Mouse (Mus musculus): ENCODE results near the gene Ptprn. TPM values are rescaled to one million over a fixed set of nuclear protein-coding genes. Genes with fewer than 3 reads are reported as not detected.

The Ptprn gene
- polyA plus RNA-seq, 1 experiment: 0.35 TPM

DNA sequence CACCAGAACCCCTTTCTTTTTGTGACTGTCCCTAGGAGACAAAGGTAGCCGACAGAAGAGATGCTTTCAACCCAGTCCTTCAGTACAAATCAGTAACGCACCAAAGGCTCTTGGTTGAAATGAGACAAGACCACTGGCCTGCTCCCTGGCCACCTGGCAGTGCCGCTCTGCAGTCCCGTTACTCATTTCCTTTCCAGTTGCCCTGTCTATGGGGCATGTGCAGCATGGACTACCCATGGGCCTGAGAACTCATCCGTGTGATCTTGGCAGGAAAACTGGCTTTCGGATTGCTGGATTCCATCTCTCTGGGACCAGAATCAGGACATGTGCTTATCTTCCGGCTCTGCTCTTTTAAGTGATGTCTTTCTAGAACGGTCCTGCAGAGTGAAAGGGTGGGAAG is 27.0 kb upstream of the Ptprn start:
- WGBS: 84% methylated on average over 8 of the region's 8 CpGs
- H3K36me3 ChIP-seq (ENCODE audit: control insufficient read depth, insufficient read depth, low read length): no peaks in the 10 kb centered on the region

DNA sequence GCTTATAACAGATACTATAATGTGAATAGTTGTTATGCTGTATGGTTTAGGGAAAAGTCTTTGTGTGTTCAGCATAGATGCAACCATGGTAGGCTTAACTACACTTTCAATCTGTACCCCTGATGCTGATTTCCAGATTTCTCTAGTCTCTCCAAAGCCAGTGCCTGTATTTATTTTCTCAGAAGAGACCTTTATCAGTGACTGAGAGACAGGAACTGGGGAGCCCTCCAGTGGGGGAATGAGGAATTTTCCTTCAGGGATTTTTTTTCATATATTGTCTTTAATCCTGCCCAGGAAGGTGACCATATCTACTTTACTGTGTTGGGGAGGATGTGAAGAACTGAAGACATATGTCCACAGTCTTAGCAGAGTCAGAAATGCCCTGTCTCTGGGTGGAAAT is 26.3 kb upstream of the Ptprn start:
- no peak for DNase-seq (ENCODE audit: low read depth in 1 of 2, low spot score in 2 of 2)
- no peak overlapping the region for H3K27ac ChIP-seq (ENCODE audit: insufficient read depth, low read length)
- TF ChIP-seq POLR2A (IDR thresholded peaks at IDR 0.05; ENCODE audit: low read depth, low read length): no peak

More for the DNA sequence above, 27.0 kb upstream of the Ptprn start:
- Histone ChIP-seq H3K4me3 (ENCODE audit: extremely low read depth, insufficient read depth, insufficient read length) (no peak overlapping the region), H3K27ac (ENCODE audit: insufficient read depth, low read length) (no peak overlapping the region), H3K27me3 (ENCODE audit: control insufficient read depth, insufficient read depth, low read length) (no peaks in the 10 kb centered on the region), H3K4me1 (ENCODE audit: control insufficient read depth, insufficient read depth, insufficient read length) (no peaks in the 10 kb centered on the region)
- TF ChIP-seq POLR2A (IDR thresholded peaks at IDR 0.05; ENCODE audit: low read depth, low read length) (no peak), CTCF (IDR thresholded peaks at IDR 0.05; ENCODE audit: extremely low read depth, insufficient read depth, insufficient read length, insufficient replicate concordance) (no peak)
- DNase-seq (ENCODE audit: low read depth in 1 of 2, low spot score in 2 of 2): no peak

GRCm38 (mm10) chr1:75289888-75290431 is 25.7 kb upstream of the Ptprn start:
- no peaks in the 10 kb centered on the region for H3K4me1 ChIP-seq (ENCODE audit: control insufficient read depth, insufficient read depth, insufficient read length)
- DNase-seq (ENCODE audit: low read depth in 1 of 2, low spot score in 2 of 2): no peak
- H3K36me3 ChIP-seq (ENCODE audit: control insufficient read depth, insufficient read depth, low read length): no peaks in the 10 kb centered on the region
- H3K27ac ChIP-seq (ENCODE audit: insufficient read depth, low read length): no peak overlapping the region
- WGBS: 77% methylated on average over 8 of the region's 8 CpGs
- TF ChIP-seq POLR2A (IDR thresholded peaks at IDR 0.05; ENCODE audit: low read depth, low read length) (no peak), CTCF (IDR thresholded peaks at IDR 0.05; ENCODE audit: extremely low read depth, insufficient read depth, insufficient read length, insufficient replicate concordance) (no peak)
- no peak overlapping the region for H3K4me3 ChIP-seq (ENCODE audit: extremely low read depth, insufficient read depth, insufficient read length)
- H3K27me3 ChIP-seq (ENCODE audit: control insufficient read depth, insufficient read depth, low read length): no peaks in the 10 kb centered on the region

More for the DNA sequence above, 26.3 kb upstream of the Ptprn start:
- Histone ChIP-seq H3K36me3 (ENCODE audit: control insufficient read depth, insufficient read depth, low read length) (no peaks in the 10 kb centered on the region), H3K27me3 (ENCODE audit: control insufficient read depth, insufficient read depth, low read length) (no peaks in the 10 kb centered on the region), H3K4me3 (ENCODE audit: extremely low read depth, insufficient read depth, insufficient read length) (no peak overlapping the region), H3K4me1 (ENCODE audit: control insufficient read depth, insufficient read depth, insufficient read length) (no peaks in the 10 kb centered on the region)

DNA sequence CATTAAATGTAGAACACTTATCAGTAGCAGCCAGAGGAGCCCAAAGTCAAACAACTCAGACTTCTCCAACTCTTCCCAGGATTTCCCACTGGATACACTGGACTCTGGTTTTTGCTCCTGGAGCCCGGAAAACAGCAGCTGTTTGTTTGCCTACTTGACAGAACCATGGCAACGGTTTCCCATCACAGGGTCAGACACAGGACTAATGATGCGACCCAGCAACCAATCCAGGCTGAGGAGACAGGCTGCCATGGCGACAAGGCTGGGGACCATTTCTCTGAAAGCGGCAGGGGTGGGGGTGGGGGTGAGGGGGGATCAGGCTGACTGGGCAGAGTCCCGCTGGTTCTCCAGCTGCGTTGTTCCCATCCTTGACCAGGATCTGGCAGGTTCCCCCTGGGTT is 25.1 kb upstream of the Ptprn start:
- no peak for DNase-seq (ENCODE audit: low read depth in 1 of 2, low spot score in 2 of 2)
- 49% methylated on average over 7 of the region's 7 CpGs for WGBS

GRCm38 (mm10) chr1:75284911-75285310 is 20.6 kb upstream of the Ptprn start:
- TF ChIP-seq POLR2A (IDR thresholded peaks at IDR 0.05; ENCODE audit: low read depth, low read length) (no peak), CTCF (IDR thresholded peaks at IDR 0.05; ENCODE audit: extremely low read depth, insufficient read depth, insufficient read length, insufficient replicate concordance) (no peak)
- no peak for DNase-seq (ENCODE audit: low read depth in 1 of 2, low spot score in 2 of 2)
- no peaks in the 10 kb centered on the region for H3K36me3 ChIP-seq (ENCODE audit: control insufficient read depth, insufficient read depth, low read length)
- WGBS: 86% methylated on average over 7 of the region's 7 CpGs
- no peak overlapping the region for H3K4me3 ChIP-seq (ENCODE audit: extremely low read depth, insufficient read depth, insufficient read length)
- no peaks in the 10 kb centered on the region for H3K4me1 ChIP-seq (ENCODE audit: control insufficient read depth, insufficient read depth, insufficient read length)
- no peaks in the 10 kb centered on the region for H3K27me3 ChIP-seq (ENCODE audit: control insufficient read depth, insufficient read depth, low read length)
- no peak overlapping the region for H3K27ac ChIP-seq (ENCODE audit: insufficient read depth, low read length)

More for the DNA sequence above, 25.1 kb upstream of the Ptprn start:
- Histone ChIP-seq H3K36me3 (ENCODE audit: control insufficient read depth, insufficient read depth, low read length) (no peaks in the 10 kb centered on the region), H3K4me3 (ENCODE audit: extremely low read depth, insufficient read depth, insufficient read length) (no peak overlapping the region), H3K27ac (ENCODE audit: insufficient read depth, low read length) (no peak overlapping the region), H3K27me3 (ENCODE audit: control insufficient read depth, insufficient read depth, low read length) (no peaks in the 10 kb centered on the region), H3K4me1 (ENCODE audit: control insufficient read depth, insufficient read depth, insufficient read length) (no peaks in the 10 kb centered on the region)
- no peak for TF ChIP-seq CTCF (IDR thresholded peaks at IDR 0.05; ENCODE audit: extremely low read depth, insufficient read depth, insufficient read length, insufficient replicate concordance)
- no peak for TF ChIP-seq POLR2A (IDR thresholded peaks at IDR 0.05; ENCODE audit: low read depth, low read length)

DNA sequence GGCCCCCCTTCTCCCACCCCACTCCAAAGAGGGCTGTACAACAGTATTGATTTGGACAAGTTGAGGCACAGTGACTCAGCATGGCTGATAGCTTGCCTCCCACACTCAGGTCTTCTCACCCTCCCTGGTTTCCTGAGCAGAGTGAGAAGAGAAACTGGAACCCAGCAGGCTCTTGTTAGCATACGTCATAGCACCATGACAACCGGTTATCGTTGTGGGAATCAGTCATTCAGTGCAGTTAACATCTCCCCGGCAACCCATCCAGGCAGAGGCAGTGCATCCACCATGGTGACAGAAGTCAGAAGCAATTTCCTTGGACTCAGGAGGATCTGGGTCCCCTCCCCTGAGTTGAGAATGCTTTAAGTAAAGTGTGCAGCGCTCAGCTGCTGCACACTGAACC is 18.7 kb upstream of the Ptprn start:
- Histone ChIP-seq H3K27me3 (ENCODE audit: control insufficient read depth, insufficient read depth, low read length) (no peaks in the 10 kb centered on the region), H3K27ac (ENCODE audit: insufficient read depth, low read length) (no peak overlapping the region), H3K36me3 (ENCODE audit: control insufficient read depth, insufficient read depth, low read length) (no peaks in the 10 kb centered on the region), H3K4me3 (ENCODE audit: extremely low read depth, insufficient read depth, insufficient read length) (no peak overlapping the region), H3K4me1 (ENCODE audit: control insufficient read depth, insufficient read depth, insufficient read length) (no peaks in the 10 kb centered on the region)
- 74% methylated on average over 5 of the region's 5 CpGs for WGBS
- DNase-seq (ENCODE audit: low read depth in 1 of 2, low spot score in 2 of 2): no peak
- TF ChIP-seq POLR2A (IDR thresholded peaks at IDR 0.05; ENCODE audit: low read depth, low read length) (no peak), CTCF (IDR thresholded peaks at IDR 0.05; ENCODE audit: extremely low read depth, insufficient read depth, insufficient read length, insufficient replicate concordance) (no peak)

GRCm38 (mm10) chr1:75278228-75278627 is 13.9 kb upstream of the Ptprn start, which contains the start of gene Resp18:
Gene Resp18 (minus strand): TSS chr1:75278415.
- H3K36me3 ChIP-seq (ENCODE audit: control insufficient read depth, insufficient read depth, low read length): no peaks in the 10 kb centered on the region
- H3K4me1 ChIP-seq (ENCODE audit: control insufficient read depth, insufficient read depth, insufficient read length): no peaks in the 10 kb centered on the region
- H3K4me3 ChIP-seq (ENCODE audit: extremely low read depth, insufficient read depth, insufficient read length): no peak within 1 kb of the TSS
- no peak within 1 kb of the TSS for H3K27ac ChIP-seq (ENCODE audit: insufficient read depth, low read length)
- no peak for TF ChIP-seq CTCF (IDR thresholded peaks at IDR 0.05; ENCODE audit: extremely low read depth, insufficient read depth, insufficient read length, insufficient replicate concordance)
- TF ChIP-seq POLR2A (IDR thresholded peaks at IDR 0.05; ENCODE audit: low read depth, low read length): no peak
- no peaks in the 10 kb centered on the region for H3K27me3 ChIP-seq (ENCODE audit: control insufficient read depth, insufficient read depth, low read length)
- 10% methylated on average over 13 of the region's 13 CpGs for WGBS
- DNase-seq (ENCODE audit: low read depth in 1 of 2, low spot score in 2 of 2): no peak
